Mouse (Mus musculus) ovary, adult 18-20 months (tissue): ENCODE measurements around the gene Lclat1.
"Not testable (repeated sequence)": the region's sequence is repeated elsewhere in the genome, so short reads cannot be mapped to it uniquely, and the experiment has no call there.

Experiments
- DNase-seq: peaks from one replicate; pipeline ENCODE4 v3.0.0; 2022; ENCODE audit warnings: low spot score, mixed read lengths

Lclat1 gene

GRCm38 (mm10) chr17:73136562-73137484 is 29.0 kb downstream of the Lclat1 start:
- DNase-seq = no peak

GRCm38 (mm10) chr17:73138217-73138616 is 30.4 kb downstream of the Lclat1 start:
- no peak for DNase-seq

GRCm38 (mm10) chr17:73142029-73142428 is 34.2 kb downstream of the Lclat1 start:
- DNase-seq = no peak

GRCm38 (mm10) chr17:73142445-73142844 is 34.7 kb downstream of the Lclat1 start:
- DNase-seq = no peak

- DNase-seq = no peak
These were observed 37.6 kb downstream of the Lclat1 start for GRCm38 (mm10) chr17:73145426-73145825.

- DNase-seq = no peak
These were observed 40.8 kb downstream of the Lclat1 start for GRCm38 (mm10) chr17:73148607-73149006.

- DNase-seq = not testable (repeated sequence)
These were observed 45.2 kb downstream of the Lclat1 start for GRCm38 (mm10) chr17:73152790-73153525.

- DNase-seq = no peak
These were observed 45.9 kb downstream of the Lclat1 start for GRCm38 (mm10) chr17:73153672-73154071.

GRCm38 (mm10) chr17:73156606-73157005 is 48.8 kb downstream of the Lclat1 start:
- DNase-seq = no peak

GRCm38 (mm10) chr17:73161795-73162194 is 54.0 kb downstream of the Lclat1 start:
- DNase-seq = no peak

GRCm38 (mm10) chr17:73162445-73163208 is 54.8 kb downstream of the Lclat1 start:
- DNase-seq = no peak

- DNase-seq = no peak
These were observed 55.8 kb downstream of the Lclat1 start for GRCm38 (mm10) chr17:73163597-73163996.

GRCm38 (mm10) chr17:73164121-73164520 is 56.3 kb downstream of the Lclat1 start:
- no peak for DNase-seq

GRCm38 (mm10) chr17:73169461-73169860 is 61.7 kb downstream of the Lclat1 start:
- DNase-seq = no peak

GRCm38 (mm10) chr17:73170141-73170540 is 62.4 kb downstream of the Lclat1 start:
- DNase-seq = no peak

GRCm38 (mm10) chr17:73174083-73174562 is 66.3 kb downstream of the Lclat1 start:
- DNase-seq = no peak

GRCm38 (mm10) chr17:73175720-73176119 is 67.9 kb downstream of the Lclat1 start:
- DNase-seq = no peak

GRCm38 (mm10) chr17:73177079-73177478 is 69.3 kb downstream of the Lclat1 start:
- DNase-seq = no peak

GRCm38 (mm10) chr17:73186929-73187328 is 79.1 kb downstream of the Lclat1 start:
- no peak for DNase-seq

- DNase-seq = no peak
These were observed 86.4 kb downstream of the Lclat1 start for GRCm38 (mm10) chr17:73194146-73194545.

GRCm38 (mm10) chr17:73194575-73194974 is 86.8 kb downstream of the Lclat1 start:
- peak; percentile 12 for DNase-seq

- no peak for DNase-seq
These were observed 87.4 kb downstream of the Lclat1 start for GRCm38 (mm10) chr17:73195074-73195723.
